Mouse (Mus musculus) thymus, postnatal 0 days (tissue): ENCODE measurements around the gene Specc1. TPM values are rescaled to one million over a fixed set of nuclear protein-coding genes. Genes with fewer than 3 reads are reported as not detected.

Experiments
- DNase-seq: peaks from one replicate; pipeline ENCODE4 v3.0.0-alpha.2; 2015; ENCODE audit warnings: low spot score
- polyA plus RNA-seq: library from polyadenylated mRNA; unstranded; fragments of >200 nt; fragmentation: Nextera tagmentation; extraction: Ambion mirVana; gene quantifications from 2 replicates; pipeline ENCODE4 v1.2.1, GENCODE M21; 2015

Gene Specc1
- polyA plus RNA-seq, 1 experiment from 2014 or later = 2.1 TPM

DNA sequence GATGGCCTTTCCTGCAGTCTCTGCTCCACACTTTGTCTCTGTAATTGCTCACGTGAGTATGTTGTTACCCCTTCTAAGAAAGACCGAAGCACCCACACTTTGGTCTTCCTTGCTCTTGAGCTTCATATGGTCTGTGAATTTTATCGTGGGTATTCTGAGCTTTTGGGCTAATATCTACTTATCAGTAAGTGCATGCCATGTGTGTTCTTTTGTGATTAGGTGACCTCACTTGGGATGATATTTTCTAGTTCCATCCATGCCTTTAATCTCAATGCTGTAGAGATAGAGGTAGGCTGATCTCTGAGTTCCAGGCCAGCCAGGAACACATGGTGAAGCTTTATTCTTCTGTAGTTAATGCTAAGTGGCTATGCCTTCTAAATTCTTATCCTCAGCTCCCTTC, 207.8 kb downstream of the Specc1 start:
- DNase-seq = no peak

DNA sequence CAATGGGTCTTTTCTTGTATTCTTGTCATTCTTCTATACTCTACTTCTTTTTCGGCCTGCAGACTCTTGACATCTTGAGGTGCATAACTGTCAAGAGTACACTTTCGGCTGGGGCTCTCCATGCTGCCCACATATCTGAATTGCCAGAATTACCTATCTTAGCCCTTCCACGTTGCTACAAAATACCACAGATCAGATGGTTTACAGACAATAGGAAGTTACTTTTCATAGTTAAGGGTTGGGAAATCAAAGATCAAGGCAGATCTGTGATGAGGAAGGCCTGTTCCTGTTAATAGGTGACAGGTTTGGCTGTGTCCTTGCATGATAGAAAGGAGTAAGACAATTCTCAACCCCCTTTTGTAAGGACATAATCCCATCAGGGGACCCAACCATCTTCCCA, 209.9 kb downstream of the Specc1 start:
- DNase-seq = no peak

DNA sequence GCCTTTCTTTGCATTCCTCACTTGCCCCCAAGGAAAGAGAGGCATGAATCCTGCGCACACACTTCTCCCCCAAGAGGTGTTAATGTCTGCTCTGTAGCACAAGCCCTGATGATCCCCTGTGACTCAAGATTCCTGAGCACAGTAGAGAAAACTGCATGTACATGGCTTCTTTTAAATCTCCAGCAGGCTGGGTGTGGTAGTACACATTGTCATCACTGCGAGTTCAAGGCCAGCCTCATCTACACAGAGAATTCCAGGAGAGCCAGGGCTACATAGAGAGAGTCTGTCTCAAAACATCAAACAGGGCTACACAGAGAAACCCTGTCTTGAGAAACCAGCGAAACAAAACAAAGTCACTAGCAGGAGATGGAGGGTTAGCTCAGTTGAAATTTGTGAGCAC, 211.6 kb downstream of the Specc1 start:
- no peak for DNase-seq

DNA sequence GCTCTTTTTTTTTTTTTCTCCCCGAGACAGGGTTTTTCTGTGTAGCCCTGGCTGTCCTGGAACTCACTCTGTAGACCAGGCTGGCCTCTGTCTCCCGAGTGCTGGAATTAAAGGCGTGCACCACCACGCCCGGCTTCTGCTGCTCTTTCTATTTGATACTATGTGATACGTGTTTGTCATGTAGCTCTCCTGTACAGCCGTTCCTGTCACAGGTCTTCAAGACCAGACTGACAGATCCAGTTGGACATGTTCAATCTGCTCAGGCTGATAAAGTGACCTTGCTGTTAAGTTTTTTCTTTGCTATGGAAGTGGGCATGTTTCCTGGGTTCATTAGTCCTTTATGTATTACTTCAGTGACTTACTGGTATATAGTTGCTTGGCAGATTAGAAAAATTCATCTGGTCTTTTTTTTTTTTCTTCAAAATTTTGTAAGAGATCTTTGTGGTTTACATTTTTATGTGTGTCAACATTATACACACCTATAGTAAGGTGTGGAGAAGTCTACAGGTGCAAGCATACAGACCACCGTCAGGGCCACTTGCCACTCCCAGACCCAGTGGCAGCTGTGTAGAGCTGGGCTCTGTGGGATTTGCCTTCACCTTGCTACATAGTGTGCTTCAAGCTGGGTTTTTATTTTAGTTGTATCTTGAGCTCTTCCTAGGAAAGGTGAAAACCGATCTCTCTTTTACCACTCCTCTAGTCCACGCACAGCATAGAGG, 221.0 kb downstream of the Specc1 start:
- DNase-seq = no peak

DNA sequence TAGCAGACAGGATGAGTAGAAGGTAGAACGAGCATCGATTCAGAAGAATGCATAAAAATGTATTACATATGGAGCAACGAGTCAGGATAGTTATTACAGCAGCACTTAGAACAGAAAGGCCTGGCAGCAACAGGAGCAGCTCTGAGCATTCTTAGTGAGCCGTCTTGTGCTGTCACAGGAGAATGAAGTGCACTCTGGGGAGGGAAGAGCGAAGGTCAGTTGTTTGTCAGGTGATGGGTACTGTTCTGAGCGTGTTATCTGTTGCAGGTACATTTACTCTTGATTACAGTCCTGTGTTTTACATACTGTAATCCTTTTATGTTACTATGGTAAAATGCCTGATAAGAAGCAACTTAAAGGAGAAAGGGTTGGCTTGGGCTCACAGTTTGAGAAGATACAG, 224.2 kb downstream of the Specc1 start:
- no peak for DNase-seq

DNA sequence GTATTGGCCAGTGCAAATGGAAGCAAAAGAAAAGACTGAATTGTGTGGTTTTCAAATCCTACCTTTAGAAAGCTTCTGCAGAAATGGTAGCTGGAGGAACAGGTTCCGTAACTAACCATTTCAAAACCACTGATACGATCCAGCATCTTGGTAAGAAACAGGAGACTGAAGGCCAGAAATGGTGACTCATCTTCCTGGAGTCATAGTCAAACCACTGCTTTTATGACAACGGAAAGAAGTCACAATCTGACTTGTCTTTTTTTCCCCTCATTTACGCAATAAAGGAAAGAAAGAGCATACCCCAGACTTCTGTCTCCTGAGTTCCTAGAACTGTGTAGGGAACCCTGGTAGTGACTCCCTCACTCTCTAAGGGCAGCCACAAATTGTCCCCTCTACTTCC, 228.3 kb downstream of the Specc1 start:
- DNase-seq = no peak

DNA sequence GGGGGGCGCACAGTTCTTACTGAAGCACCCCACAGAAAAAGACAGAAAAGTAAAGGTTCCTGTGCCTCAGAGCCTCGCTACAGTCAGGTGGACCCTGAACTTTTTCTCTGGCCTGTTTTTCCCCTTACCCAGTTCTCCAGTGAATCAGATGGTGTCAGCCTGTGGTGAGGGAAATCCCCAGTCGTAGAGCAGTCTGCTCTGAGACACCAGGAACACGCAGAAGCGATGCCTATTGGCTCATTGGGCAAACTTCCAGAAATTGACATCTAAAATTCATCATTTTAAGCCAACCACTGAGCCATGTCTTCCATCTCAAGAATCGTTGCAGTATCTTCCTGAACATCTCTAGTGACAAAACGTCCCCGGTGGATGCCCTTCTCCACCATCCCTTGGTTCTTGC, 230.5 kb downstream of the Specc1 start:
- DNase-seq = no peak

DNA sequence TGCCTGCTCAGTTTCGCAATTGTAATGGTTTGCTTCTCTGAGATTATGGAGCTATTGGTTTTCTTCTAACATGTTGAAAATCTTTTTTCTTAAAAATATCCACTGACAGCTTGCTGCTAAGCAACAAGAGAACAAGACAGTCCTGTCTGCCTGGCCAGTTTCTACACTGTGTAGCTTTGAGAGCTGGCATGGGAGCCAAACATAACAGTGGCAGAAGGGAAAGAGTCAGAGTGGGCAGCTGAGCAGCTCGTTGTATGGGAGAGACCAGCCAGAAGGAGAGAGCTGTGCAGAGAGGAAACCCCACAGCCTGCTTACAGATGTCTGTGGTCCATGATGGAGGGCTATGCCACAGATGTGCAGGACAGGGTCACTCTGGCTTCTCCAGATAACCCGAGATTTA, 235.5 kb downstream of the Specc1 start:
- no peak for DNase-seq

DNA sequence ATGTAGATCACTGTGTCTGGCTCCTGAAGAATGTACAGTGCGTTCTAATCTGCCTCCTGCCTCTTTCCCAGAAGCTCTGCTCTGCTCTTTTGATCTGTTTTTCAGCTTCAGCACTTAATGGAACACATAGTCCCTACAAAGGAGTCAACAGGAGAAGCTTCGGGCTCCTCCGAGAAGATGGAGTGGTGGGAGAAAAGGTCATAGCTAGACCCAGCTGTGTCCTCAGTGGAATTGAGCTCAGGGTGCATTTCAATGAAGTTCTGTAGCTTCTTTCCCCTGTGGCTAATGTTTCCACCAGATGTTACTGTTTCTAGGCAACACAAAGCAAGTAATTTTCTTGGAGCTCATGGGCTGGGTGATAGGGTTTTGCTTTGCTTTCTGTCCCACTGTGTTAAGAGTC, 236.6 kb downstream of the Specc1 start:
- no peak for DNase-seq

DNA sequence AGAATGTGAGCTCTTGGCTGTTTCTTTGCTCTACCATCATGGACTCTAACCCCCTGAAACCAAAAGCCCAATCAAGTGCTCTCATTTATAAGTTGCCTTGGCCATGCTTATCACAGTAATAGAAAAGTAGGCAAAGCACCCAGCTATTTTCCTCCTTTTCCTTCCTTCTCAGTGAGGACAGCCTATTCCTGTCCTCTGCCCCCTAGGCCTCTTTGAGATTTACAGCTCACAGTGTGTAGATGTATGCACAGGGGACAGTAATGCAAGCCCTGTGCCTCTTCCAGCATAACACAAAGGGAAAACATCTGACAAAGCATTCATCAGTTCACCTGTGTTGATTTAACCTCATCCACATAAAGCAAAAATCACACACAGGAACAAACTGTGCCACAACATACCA, 237.7 kb downstream of the Specc1 start:
- DNase-seq = no peak

DNA sequence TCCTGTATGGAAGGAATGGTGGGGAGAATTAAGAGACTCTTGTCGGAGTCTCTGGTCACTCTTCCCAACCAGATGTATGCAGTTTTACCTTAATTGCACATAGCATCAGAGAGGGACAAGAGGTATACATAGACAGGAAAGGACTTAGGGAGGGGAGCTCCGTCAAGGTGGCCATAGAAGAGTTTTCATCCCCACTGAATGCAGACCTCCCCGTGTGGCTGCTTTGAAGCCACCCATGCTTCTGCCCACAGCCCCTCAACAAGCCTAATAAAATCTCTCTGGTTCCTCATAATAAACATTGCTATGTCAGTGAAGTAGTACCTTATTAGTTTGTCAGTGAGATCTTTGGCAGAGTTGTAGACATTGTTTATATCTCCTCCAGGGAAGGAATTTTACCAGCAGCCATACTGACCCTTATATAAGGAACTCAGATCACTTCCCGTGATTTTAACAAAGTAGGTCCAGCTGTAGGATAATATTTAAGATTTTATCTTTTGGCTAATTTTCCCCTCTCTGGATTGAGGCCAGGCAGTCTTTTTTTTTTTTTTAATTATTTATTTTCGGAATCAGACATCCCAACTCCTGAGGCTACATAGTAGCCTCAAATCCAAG, 244.4 kb downstream of the Specc1 start:
- no peak for DNase-seq

DNA sequence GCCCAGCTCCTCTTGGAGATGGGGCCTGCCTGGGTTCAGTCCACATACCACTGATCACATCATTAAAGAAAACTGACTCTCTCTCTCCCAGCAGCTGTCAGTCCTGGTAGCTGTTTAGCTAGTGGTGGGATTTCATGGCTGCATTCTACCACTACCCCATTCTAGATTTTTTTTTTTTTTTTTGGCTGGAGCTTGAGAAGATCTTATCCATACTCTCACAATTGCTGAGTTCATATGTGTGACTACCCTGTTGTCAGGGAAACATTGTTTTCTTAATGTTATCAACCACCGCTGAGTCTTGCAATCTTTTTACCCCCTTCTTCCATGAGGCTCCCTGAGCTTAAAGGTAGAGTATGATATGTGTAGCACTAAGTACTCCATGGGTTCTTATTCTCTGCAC, 246.1 kb downstream of the Specc1 start:
- DNase-seq = no peak

DNA sequence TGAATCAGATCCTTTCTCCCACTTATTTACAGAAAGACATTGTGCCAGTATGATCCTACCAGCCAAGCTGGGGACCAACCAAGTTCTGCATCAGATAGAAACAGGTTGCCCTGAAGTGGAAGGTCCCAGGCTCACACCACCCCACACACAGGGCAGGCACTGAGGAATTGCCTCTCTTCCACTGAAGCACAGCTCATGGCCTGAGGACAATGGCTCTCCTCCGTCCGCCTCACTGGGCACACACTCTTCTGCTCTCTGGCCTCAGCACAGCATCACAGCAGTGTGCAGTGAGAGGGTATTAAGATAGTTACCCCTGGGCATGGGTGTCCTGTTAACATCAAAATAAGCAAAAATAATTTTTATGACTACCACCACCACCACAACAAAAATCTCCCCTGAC, 252.5 kb downstream of the Specc1 start:
- DNase-seq = no peak

DNA sequence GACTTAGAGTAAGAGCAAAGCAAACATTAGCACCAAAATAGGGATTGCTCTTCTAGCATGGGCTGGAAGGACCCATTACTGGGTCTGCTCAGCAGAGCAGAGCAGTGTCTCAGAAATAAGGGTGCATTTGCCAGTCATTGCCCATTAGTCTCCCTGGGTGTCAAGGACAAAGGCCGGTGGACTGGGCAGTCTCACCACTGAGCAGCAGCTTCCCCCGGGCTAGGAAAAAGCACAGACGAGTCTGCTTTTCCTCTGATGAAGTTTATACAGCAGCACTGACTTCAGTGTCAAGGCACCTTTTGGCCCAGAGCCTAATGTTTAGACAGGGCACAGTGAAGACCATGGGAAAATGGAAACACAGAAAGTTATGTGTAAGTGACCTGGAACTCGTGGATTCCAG, 253.3 kb downstream of the Specc1 start:
- DNase-seq = no peak

DNA sequence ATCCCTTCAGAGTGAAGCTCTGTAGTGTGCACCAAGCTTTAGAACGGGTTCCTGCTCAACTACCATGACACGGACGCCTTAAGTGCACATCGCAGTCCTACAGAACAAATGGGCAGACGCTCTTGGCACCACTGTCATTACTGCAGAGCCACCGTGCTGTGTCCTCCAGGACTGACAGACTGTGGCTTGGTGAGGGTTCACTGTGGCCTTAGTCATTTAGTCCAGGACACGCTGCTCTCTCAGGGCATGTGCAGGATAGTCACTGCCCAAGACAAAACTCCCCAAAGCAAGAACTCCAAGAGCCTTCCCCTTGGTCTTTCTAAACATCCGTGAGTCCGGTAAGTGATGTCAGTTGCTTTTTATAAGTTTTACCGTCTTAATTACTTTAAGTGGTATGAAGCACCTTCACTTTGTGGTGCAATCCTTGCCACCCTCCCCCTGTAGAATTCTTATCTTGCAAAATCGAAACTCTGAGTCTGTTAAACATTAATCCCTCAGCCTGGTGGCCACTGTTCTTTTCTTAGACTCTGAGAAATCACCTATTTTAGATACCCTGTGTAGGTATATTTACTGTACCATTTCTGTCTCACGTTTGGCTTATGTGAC, 256.9 kb downstream of the Specc1 start:
- no peak for DNase-seq

DNA sequence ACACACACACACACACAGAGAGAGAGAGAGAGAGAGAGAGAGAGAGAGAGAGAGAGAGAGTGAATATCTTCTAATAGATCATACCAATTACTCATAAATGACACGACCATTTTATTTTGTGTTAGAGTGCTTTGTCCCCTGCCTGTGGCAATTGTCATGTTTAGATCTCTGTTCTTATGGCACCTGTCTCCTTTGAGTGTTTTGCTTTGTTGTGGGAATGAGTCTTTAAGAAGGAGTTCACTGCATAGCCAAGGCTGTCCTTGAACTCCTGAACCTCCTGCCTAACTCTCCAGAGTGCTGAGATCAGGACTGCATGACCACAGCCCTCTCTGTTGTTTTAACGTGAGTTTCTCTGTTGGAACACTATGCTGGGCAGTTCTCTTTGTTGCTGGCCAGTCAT, 258.5 kb downstream of the Specc1 start:
- no peak for DNase-seq

DNA sequence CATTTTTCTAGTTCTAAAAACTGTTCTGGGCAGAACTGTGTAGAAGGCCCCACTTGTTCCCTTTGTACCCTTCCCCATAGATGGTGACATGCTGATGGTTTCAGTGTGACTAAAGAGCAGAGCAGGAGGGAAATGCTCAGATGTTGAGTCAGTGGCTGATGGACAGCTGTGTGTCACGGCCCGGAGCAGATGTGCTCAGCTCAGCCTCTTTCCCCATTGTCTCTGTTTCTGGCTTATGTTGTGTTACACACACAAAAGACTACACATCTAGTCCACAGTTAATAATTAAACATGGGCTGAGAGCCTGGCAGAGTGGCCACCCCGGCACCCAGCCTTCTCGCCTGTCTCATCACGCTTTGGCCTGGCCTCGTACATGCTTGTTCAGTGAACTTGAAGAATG, 261.2 kb downstream of the Specc1 start:
- no peak for DNase-seq

DNA sequence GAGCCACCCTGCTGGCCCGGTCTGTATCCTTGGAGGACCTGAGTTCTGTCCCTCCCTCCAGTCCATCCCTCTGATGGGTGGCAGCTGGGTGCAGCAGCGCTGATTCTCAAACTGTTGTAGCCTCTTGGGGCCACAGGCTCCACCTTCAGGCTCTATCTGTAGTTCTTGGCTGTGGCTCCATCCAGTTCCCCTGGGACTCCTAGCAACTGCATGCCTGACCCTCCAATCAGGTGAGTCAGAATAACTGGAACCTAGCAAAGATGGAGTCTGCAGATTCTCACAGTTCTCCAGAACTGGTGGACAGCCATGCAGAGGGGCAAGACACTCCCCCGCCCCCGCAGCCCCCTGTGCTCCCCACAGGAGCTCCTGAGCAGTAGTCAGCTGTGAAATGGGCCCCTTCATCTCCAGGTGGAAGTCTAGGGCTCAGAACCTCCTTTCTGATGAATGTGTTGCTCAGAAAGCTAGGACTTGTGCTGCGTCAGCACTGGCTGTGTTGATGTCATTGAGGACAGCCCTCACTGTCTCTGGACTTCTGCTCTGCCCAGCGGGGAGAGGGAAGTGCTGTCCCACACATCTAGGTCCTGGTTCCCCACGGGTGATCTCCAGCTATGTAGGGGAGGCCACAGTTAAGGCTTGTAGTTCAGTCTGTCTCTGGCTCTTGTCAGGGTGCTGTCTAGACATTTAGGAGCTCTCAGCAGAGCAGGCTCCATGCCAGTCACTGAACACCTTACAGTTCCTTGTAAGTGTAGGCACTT, 264.4 kb downstream of the Specc1 start:
- no peak for DNase-seq

DNA sequence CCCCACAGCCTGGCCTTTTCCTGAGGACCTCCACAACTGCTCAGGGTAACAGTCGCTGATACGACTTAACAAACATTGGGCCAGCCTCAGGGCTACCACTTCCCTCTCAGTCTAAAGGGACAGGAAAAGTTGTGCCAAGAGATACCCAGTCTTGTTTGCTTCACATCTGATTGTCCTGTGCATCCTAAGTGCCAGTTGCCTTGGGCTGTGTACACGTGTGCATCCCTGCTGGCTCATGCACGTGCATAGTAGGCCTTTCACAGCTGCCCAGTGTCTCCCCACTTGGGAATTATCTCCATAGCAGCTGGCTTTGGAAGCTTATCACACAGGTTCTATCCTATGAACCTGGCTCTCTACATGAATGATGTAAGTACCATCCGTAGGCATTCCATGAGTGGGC, 266.9 kb downstream of the Specc1 start:
- DNase-seq = no peak

DNA sequence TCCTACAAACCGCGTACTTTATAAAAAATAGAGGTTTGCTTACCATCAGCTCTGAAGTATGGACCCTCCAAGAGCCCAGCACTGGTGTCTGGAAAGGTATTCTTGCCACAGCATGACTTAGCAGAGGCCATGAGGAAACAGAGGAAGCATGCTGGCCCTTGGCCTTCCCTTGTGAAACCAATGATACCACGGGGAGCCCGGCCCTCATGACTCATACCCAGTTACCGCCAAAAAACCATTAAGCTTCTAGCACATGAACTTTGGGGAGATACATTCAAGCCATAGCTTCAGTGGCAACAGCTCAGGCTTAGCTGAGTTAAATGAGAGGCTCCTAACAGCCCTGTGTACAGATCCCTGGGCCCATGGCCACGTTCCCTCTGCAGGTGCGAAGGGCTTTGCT, 267.4 kb downstream of the Specc1 start:
- no peak for DNase-seq

DNA sequence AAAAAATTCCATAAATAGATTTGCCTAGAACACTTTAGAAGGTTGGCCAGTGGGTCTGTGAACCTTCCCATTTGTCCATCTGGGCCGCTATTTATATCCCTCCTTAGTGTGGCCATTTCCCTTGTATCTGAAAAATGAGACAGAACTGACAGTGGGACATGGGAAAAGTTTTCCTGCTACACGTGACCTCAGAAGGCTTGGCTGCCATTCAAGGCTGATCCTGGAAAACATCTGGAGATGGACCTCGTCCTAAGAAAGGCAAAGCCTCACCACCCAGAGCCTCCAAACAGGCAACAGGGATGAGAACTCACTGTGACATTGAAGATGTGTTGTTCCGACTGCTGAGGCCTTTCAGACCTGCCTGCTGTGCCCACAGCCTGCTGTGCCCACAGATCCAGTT, 268.2 kb downstream of the Specc1 start:
- no peak for DNase-seq

DNA sequence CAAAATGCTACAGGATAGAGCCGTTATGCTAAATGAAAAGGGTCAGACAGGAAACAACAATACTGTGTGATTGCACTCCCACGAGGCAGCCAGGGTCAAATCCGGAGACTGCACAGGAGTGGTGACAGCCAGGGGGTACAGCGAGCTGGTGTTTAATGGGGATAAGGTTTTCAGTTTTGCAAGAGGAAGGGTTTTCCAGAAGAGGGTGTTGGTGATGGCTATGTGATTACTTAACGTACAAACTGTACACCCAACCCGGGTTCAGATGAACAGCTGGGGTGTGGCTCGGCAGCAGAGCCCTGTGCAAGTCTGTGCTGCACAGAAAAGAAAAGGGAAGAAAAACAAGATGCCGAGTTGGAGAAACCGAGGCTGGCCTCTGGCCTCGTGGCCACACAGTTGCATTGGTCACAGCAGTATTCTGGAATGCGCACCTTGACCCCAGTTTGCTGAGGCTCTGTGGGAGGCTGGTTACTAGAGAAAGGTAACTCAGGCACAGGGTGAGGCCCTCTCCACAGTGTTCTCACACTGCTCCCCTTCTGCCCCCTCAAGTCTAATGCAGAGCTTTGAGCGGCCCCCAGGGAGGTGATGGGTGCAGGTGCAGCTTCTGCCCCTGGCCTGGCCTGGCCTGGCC, 284.2 kb downstream of the Specc1 start:
- DNase-seq = no peak
